9 mouse cellular contexts compared by ENCODE assay signal in genomic region chr2:151941269-151941668, GRCm38 (mm10). TPM values are rescaled to one million over a fixed set of nuclear protein-coding genes. Genes with fewer than 3 reads are reported as not detected.
DNase-seq lines count a peak whose midpoint lies in the region; ATAC-seq and TF ChIP-seq lines count a peak whose summit lies in the region.
"Had no signal": no experiment of that assay in that cellular context is flagged by ENCODE, and none has a peak within 500 bp of the region (broad histone marks: within the 10 kb centered on the region; RNA-seq: fewer than 3 reads in every experiment).

No protein-coding gene starts in this region.

- no peak for ATAC-seq in midbrain, postnatal 0 days (ENCODE audit: low FRiP score)
- no peak for ATAC-seq in midbrain, embryonic 15.5 days (replicated peaks)

- H3K9me3 ChIP-seq in midbrain, postnatal 0 days (ENCODE audit: low read length) = no peaks in the 10 kb centered on the region
- H3K9me3 ChIP-seq in midbrain, embryonic 15.5 days = no peaks in the 10 kb centered on the region
- H3K9me3 ChIP-seq: lung, embryonic 15.5 days had no signal

- H3K9ac ChIP-seq in midbrain, postnatal 0 days (replicated peaks; ENCODE audit: low read length, poor library complexity, severe bottlenecking) = no peak overlapping the region
- no peak overlapping the region for H3K9ac ChIP-seq in midbrain, embryonic 15.5 days
- H3K9ac ChIP-seq: lung, embryonic 15.5 days had no signal

- peak; percentile 60 for TF ChIP-seq CTCF in midbrain, postnatal 0 days (IDR thresholded peaks at IDR 0.05)
- TF ChIP-seq CTCF in kidney, adult 2 months (conservative IDR thresholded peaks at IDR 0.05; ENCODE audit: insufficient read depth, insufficient read length, low read depth, low read length) = peak; percentile 76
- TF ChIP-seq CTCF in small intestine, adult 2 months (IDR thresholded peaks at IDR 0.05; ENCODE audit: extremely low read depth, insufficient read length, insufficient replicate concordance, low read depth, low read length) = peak; percentile 61; the same call in 1 of the 2 replicates

- H3K4me2 ChIP-seq in midbrain, postnatal 0 days (ENCODE audit: low read depth, low read length, poor library complexity, severe bottlenecking) = no peak overlapping the region
- H3K4me2 ChIP-seq in midbrain, embryonic 15.5 days = no peak overlapping the region
- H3K4me2 ChIP-seq: lung, embryonic 15.5 days had no signal

- no peaks in the 10 kb centered on the region for H3K36me3 ChIP-seq in midbrain, postnatal 0 days (ENCODE audit: insufficient read depth, low read length)
- H3K36me3 ChIP-seq in midbrain, embryonic 15.5 days (replicated peaks) = no peaks in the 10 kb centered on the region
- H3K36me3 ChIP-seq in kidney, adult 2 months (ENCODE audit: control insufficient read depth, insufficient read depth, low read length) = no peaks in the 10 kb centered on the region
- H3K36me3 ChIP-seq in small intestine, adult 2 months (ENCODE audit: control insufficient read depth, insufficient read depth, low read length) = no peaks in the 10 kb centered on the region
- H3K36me3 ChIP-seq: lung, embryonic 15.5 days had no signal

- H3K4me1 ChIP-seq in midbrain, postnatal 0 days (ENCODE audit: insufficient read depth, low read length) = no peaks in the 10 kb centered on the region; the same call in 1 of the 2 replicates
- H3K4me1 ChIP-seq in midbrain, embryonic 15.5 days = no peaks in the 10 kb centered on the region; the same call in 1 of the 2 replicates
- no peaks in the 10 kb centered on the region for H3K4me1 ChIP-seq in kidney, adult 2 months (ENCODE audit: control insufficient read depth, insufficient read depth, low read length)
- H3K4me1 ChIP-seq in small intestine, adult 2 months (ENCODE audit: control insufficient read depth, insufficient read depth, insufficient read length, low read length) = no peaks in the 10 kb centered on the region

- TF ChIP-seq POLR2A in kidney, adult 2 months (IDR thresholded peaks at IDR 0.05; ENCODE audit: low read depth, low read length) = no peak
- TF ChIP-seq POLR2A in small intestine, adult 2 months (IDR thresholded peaks at IDR 0.05; ENCODE audit: low read depth, low read length) = no peak

- no peak overlapping the region for H3K4me3 ChIP-seq in midbrain, postnatal 0 days (ENCODE audit: low read depth, low read length)
- no peak overlapping the region for H3K4me3 ChIP-seq in midbrain, embryonic 15.5 days
- no peak overlapping the region for H3K4me3 ChIP-seq in kidney, adult 2 months (ENCODE audit: insufficient read depth, low read depth, low read length)
- no peak overlapping the region for H3K4me3 ChIP-seq in small intestine, adult 2 months (ENCODE audit: low read depth, low read length)
- H3K4me3 ChIP-seq: lung, embryonic 15.5 days had no signal

- WGBS in midbrain, postnatal 0 days = 53% methylated on average over 2 of the region's 2 CpGs
- 47% methylated on average over 2 of the region's 2 CpGs for WGBS in midbrain, embryonic 15.5 days
- 58% methylated on average over 2 of the region's 2 CpGs for WGBS in kidney, adult 2 months
- WGBS in small intestine, adult 2 months = 48% methylated on average over 2 of the region's 2 CpGs

- no peaks in the 10 kb centered on the region for H3K27me3 ChIP-seq in midbrain, postnatal 0 days (ENCODE audit: insufficient read depth, low read length)
- no peaks in the 10 kb centered on the region for H3K27me3 ChIP-seq in midbrain, embryonic 15.5 days (replicated peaks)
- no peaks in the 10 kb centered on the region for H3K27me3 ChIP-seq in kidney, adult 2 months (replicated peaks; ENCODE audit: control insufficient read depth, insufficient read depth, low read length)
- no peaks in the 10 kb centered on the region for H3K27me3 ChIP-seq in small intestine, adult 2 months (ENCODE audit: control insufficient read depth, insufficient read depth, low read length)
- H3K27me3 ChIP-seq: lung, embryonic 15.5 days had no signal

- no peak overlapping the region for H3K27ac ChIP-seq in midbrain, postnatal 0 days (ENCODE audit: low read depth, low read length)
- H3K27ac ChIP-seq in midbrain, embryonic 15.5 days = no peak overlapping the region
- H3K27ac ChIP-seq in kidney, adult 2 months (ENCODE audit: insufficient read depth, low read depth, low read length) = no peak overlapping the region
- no peak overlapping the region for H3K27ac ChIP-seq in small intestine, adult 2 months (ENCODE audit: insufficient read depth, low read depth, low read length)
- H3K27ac ChIP-seq: lung, embryonic 15.5 days had no signal

- DNase-seq in cerebellum, adult 18-20 months = peak; percentile 24 to 25
- DNase-seq in cerebellum, postnatal 4 days (ENCODE audit: low spot score in 2 of 2) = no peak
- DNase-seq in midbrain, postnatal 0 days (ENCODE audit: low spot score) = no peak
- peak; percentile 65 for DNase-seq in kidney, adult 2 months
- DNase-seq in cerebellum, adult 9-11 months = no peak
- no peak for DNase-seq in yolk sac, embryonic 10.5 days (ENCODE audit: low spot score)

RNA-seq across cellular contexts. Expression of gene Angpt4, which starts 30.3 kb away (rescaled TPM):
- total RNA-seq in midbrain, postnatal 0 days (2014; rRNA removed) = 0.24 and 0.38 TPM in 2 replicates
- polyA plus RNA-seq in midbrain, postnatal 0 days (2015; fragmentation: Nextera tagmentation; extraction: Ambion mirVana) = 0.09 and 0.25 TPM in 2 replicates
- polyA plus RNA-seq in midbrain, embryonic 15.5 days (2015; fragmentation: Nextera tagmentation; extraction: Ambion mirVana) = 0.18 and 0.23 TPM in 2 replicates
- polyA plus RNA-seq in kidney, adult 2 months (2012; rRNA removed) = 0.81 and 1.4 TPM in 2 replicates
- 0.15 and 0.25 TPM in 2 replicates for polyA plus RNA-seq in small intestine, adult 2 months (2012; rRNA removed)

RNA-seq across cellular contexts. Expression of gene Fam110a, which starts 38.8 kb away (rescaled TPM):
- 25.9 and 28.7 TPM in 2 replicates for total RNA-seq in midbrain, postnatal 0 days (2014; rRNA removed)
- polyA plus RNA-seq in midbrain, postnatal 0 days (2015; fragmentation: Nextera tagmentation; extraction: Ambion mirVana) = 36.1 and 43.5 TPM in 2 replicates
- polyA plus RNA-seq in midbrain, embryonic 15.5 days (2015; fragmentation: Nextera tagmentation; extraction: Ambion mirVana) = 61.2 and 62.8 TPM in 2 replicates
- 14.2 and 16.2 TPM in 2 replicates for polyA plus RNA-seq in kidney, adult 2 months (2012; rRNA removed)
- polyA plus RNA-seq in small intestine, adult 2 months (2012; rRNA removed) = 10.7 and 14.0 TPM in 2 replicates

RNA-seq across cellular contexts. Expression of gene Slc52a3, which starts 55.0 kb away (rescaled TPM):
- total RNA-seq in midbrain, postnatal 0 days (2014; rRNA removed) = 2.6 and 3.5 TPM in 2 replicates
- polyA plus RNA-seq in midbrain, postnatal 0 days (2015; fragmentation: Nextera tagmentation; extraction: Ambion mirVana) = 2.2 and 2.6 TPM in 2 replicates
- 1.3 and 2.2 TPM in 2 replicates for polyA plus RNA-seq in midbrain, embryonic 15.5 days (2015; fragmentation: Nextera tagmentation; extraction: Ambion mirVana)
- polyA plus RNA-seq in kidney, adult 2 months (2012; rRNA removed) = 17.4 and 23.6 TPM in 2 replicates
- 26.8 and 274 TPM in 2 replicates for polyA plus RNA-seq in small intestine, adult 2 months (2012; rRNA removed)

Comparison
In these comparisons a context has a peak if more than half of its experiments do, and no peak if none do; other contexts are left out.
1. DNase-seq: peak in cerebellum, adult 18-20 months (2 of 2) and kidney, adult 2 months (single experiment); none in cerebellum, postnatal 4 days (0 of 2), midbrain, postnatal 0 days (single experiment), cerebellum, adult 9-11 months (single experiment) and yolk sac, embryonic 10.5 days (single experiment).
2. Peak in every context shown above with its lines, with median percentiles within 50 percentile points of each other: CTCF ChIP-seq.